In genomic region chr3:31260329-31260963, GRCm38 (mm10) we compare ENCODE assay signal across 9 mouse cellular contexts. TPM values are rescaled to one million over a fixed set of nuclear protein-coding genes. Genes with fewer than 3 reads are reported as not detected.
DNase-seq lines count a peak whose midpoint lies in the region; ATAC-seq and TF ChIP-seq lines count a peak whose summit lies in the region.
"Had no signal": no experiment of that assay in that cellular context is flagged by ENCODE, and none has a peak within 500 bp of the region (broad histone marks: within the 10 kb centered on the region; RNA-seq: fewer than 3 reads in every experiment).

No protein-coding gene starts in this region.

- H3K27ac ChIP-seq in lung, embryonic 14.5 days (ENCODE audit: low read depth) = peak overlapping the region; percentile 89
- peak overlapping the region; percentile 83 for H3K27ac ChIP-seq in embryonic facial prominence, embryonic 10.5 days (replicated peaks)
- H3K27ac ChIP-seq in hindbrain, embryonic 12.5 days = peak overlapping the region; percentile 55

- no peak overlapping the region for H3K4me3 ChIP-seq in lung, embryonic 14.5 days (ENCODE audit: low read depth, low read length)
- no peak overlapping the region for H3K4me3 ChIP-seq in embryonic facial prominence, embryonic 10.5 days
- no peak overlapping the region for H3K4me3 ChIP-seq in hindbrain, embryonic 12.5 days

- H3K27me3 ChIP-seq in lung, embryonic 14.5 days (ENCODE audit: insufficient read depth, low read length) = no peaks in the 10 kb centered on the region
- no peaks in the 10 kb centered on the region for H3K27me3 ChIP-seq in embryonic facial prominence, embryonic 10.5 days (replicated peaks; ENCODE audit: low read depth, poor library complexity, severe bottlenecking)
- no peaks in the 10 kb centered on the region for H3K27me3 ChIP-seq in hindbrain, embryonic 12.5 days

- no peak overlapping the region for H3K9ac ChIP-seq in lung, embryonic 14.5 days
- no peak overlapping the region for H3K9ac ChIP-seq in hindbrain, embryonic 12.5 days

- no peak for TF ChIP-seq CTCF in lung, embryonic 14.5 days (IDR thresholded peaks at IDR 0.05; ENCODE audit: low read depth)

- ATAC-seq in lung, embryonic 14.5 days (ENCODE audit: insufficient read depth) = peak; percentile 91
- peak; percentile 71 for ATAC-seq in hindbrain, embryonic 12.5 days (ENCODE audit: low FRiP score)

- no peak overlapping the region for H3K4me2 ChIP-seq in lung, embryonic 14.5 days
- no peak overlapping the region for H3K4me2 ChIP-seq in hindbrain, embryonic 12.5 days (replicated peaks)

- DNase-seq in lung, embryonic 14.5 days = peak; percentile 63
- DNase-seq in lung, postnatal 10 days = no peak
- DNase-seq in embryonic facial prominence, embryonic 10.5 days (ENCODE audit: low spot score) = peak; percentile 86
- DNase-seq in liver = peak; percentile 23
- DNase-seq in spleen, postnatal 14 days (ENCODE audit: low spot score in 2 of 2) = no peak
- DNase-seq in layer of hippocampus, postnatal 14 days (ENCODE audit: low spot score in 2 of 2) = no peak
- DNase-seq in spleen, postnatal 36 days (ENCODE audit: low spot score in 2 of 2) = no peak

- H3K4me1 ChIP-seq in lung, embryonic 14.5 days (ENCODE audit: insufficient read depth) = peaks cover 5% of the 10 kb centered on the region; the same call in 1 of the 2 replicates
- H3K4me1 ChIP-seq in embryonic facial prominence, embryonic 10.5 days = peaks cover 29% of the 10 kb centered on the region
- H3K4me1 ChIP-seq in hindbrain, embryonic 12.5 days = peaks cover 12% of the 10 kb centered on the region

- 19% methylated on average over 7 of the region's 7 CpGs for WGBS in lung, embryonic 14.5 days
- 12% methylated on average over 7 of the region's 7 CpGs for WGBS in embryonic facial prominence, embryonic 10.5 days
- 19% methylated on average over 7 of the region's 7 CpGs for WGBS in hindbrain, embryonic 12.5 days

- H3K9me3 ChIP-seq in lung, embryonic 14.5 days (ENCODE audit: low read depth, low read length) = no peaks in the 10 kb centered on the region
- no peaks in the 10 kb centered on the region for H3K9me3 ChIP-seq in embryonic facial prominence, embryonic 10.5 days
- H3K9me3 ChIP-seq in hindbrain, embryonic 12.5 days (replicated peaks) = no peaks in the 10 kb centered on the region

- H3K36me3 ChIP-seq in lung, embryonic 14.5 days (ENCODE audit: insufficient read depth) = no peaks in the 10 kb centered on the region
- H3K36me3 ChIP-seq in embryonic facial prominence, embryonic 10.5 days (replicated peaks) = no peaks in the 10 kb centered on the region
- H3K36me3 ChIP-seq in hindbrain, embryonic 12.5 days = no peaks in the 10 kb centered on the region

RNA-seq across cellular contexts. Expression of gene Slc7a14, which starts 49.7 kb away (rescaled TPM):
- polyA plus RNA-seq in lung, embryonic 14.5 days (2014; fragmentation: Nextera tagmentation; extraction: Ambion mirVana) = 0.07 and 0.13 TPM in 2 replicates
- 0.19 and 0.26 TPM in 2 replicates for polyA plus RNA-seq in embryonic facial prominence, embryonic 10.5 days (2016; fragmentation: Nextera tagmentation; extraction: Ambion mirVana)
- 2.0 TPM in 2 replicates for polyA plus RNA-seq in hindbrain, embryonic 12.5 days (2016; fragmentation: Nextera tagmentation; extraction: Ambion mirVana)
- 10 to 100 TPM; 68.7 to 69.1 TPM for total RNA-seq in layer of hippocampus, postnatal 14 days (2021)
- total RNA-seq: neutrophil, adult 5-6 weeks had no signal

Comparison
In these comparisons a context has a peak if more than half of its experiments do, and no peak if none do; other contexts are left out.
1. DNase-seq: peak in lung, embryonic 14.5 days (single experiment), embryonic facial prominence, embryonic 10.5 days (single experiment) and liver (single experiment); none in lung, postnatal 10 days (single experiment), spleen, postnatal 14 days (0 of 2), layer of hippocampus, postnatal 14 days (0 of 2) and spleen, postnatal 36 days (0 of 2).
2. Peak in every context shown above with its lines, with median percentiles within 50 percentile points of each other: H3K27ac ChIP-seq.